Mouse (Mus musculus) retina, postnatal 1 day (tissue): Measurements from ENCODE around the gene Cdk2.
"Not testable (repeated sequence)": the region's sequence is repeated elsewhere in the genome, so short reads cannot be mapped to it uniquely, and the experiment has no call there.

Experiments
- DNase-seq: peaks from one replicate; pipeline ENCODE4 v3.0.0-alpha.2; 2012

The Cdk2 gene

GRCm38 (mm10) chr10:128704491-128705316 lies at the start of gene Cdk2:
Gene Cdk2, minus strand, starts transcription at chr10:128705031.
- peak; percentile 94 for DNase-seq

- peak; percentile 96 for DNase-seq
These were observed 43.5 kb upstream of the Cdk2 start for GRCm38 (mm10) chr10:128748252-128748864.

- DNase-seq = peak; percentile 54
These were observed 42.9 kb upstream of the Cdk2 start, which contains the start of gene Pym1 for GRCm38 (mm10) chr10:128747646-128748251. Gene Pym1, plus strand, starts transcription at chr10:128747889.

GRCm38 (mm10) chr10:128746972-128747645 lies 42.3 kb upstream of the Cdk2 start:
- no peak for DNase-seq

GRCm38 (mm10) chr10:128745946-128746613 lies 41.2 kb upstream of the Cdk2 start:
- no peak for DNase-seq

GRCm38 (mm10) chr10:128744680-128745601 lies 40.1 kb upstream of the Cdk2 start, which contains the start of gene Dgka:
Gene Dgka, minus strand, starts transcription at chr10:128744855.
- peak; percentile 40 for DNase-seq

- DNase-seq = no peak
These were observed 39.4 kb upstream of the Cdk2 start for GRCm38 (mm10) chr10:128744211-128744610.

GRCm38 (mm10) chr10:128743791-128744191 lies 39.0 kb upstream of the Cdk2 start:
- peak; percentile 69 for DNase-seq

GRCm38 (mm10) chr10:128743235-128743634 lies 38.4 kb upstream of the Cdk2 start:
- DNase-seq = peak; percentile 10

GRCm38 (mm10) chr10:128742616-128743015 lies 37.8 kb upstream of the Cdk2 start:
- DNase-seq = no peak

GRCm38 (mm10) chr10:128740296-128740695 lies 35.5 kb upstream of the Cdk2 start:
- no peak for DNase-seq

- peak; percentile 28 for DNase-seq
These were observed 32.6 kb upstream of the Cdk2 start for GRCm38 (mm10) chr10:128737435-128737834.

- DNase-seq = no peak
These were observed 27.2 kb upstream of the Cdk2 start for GRCm38 (mm10) chr10:128731992-128732391.

GRCm38 (mm10) chr10:128731002-128731433 lies 26.2 kb upstream of the Cdk2 start:
- peak; percentile 81 for DNase-seq

GRCm38 (mm10) chr10:128728059-128728458 lies 23.2 kb upstream of the Cdk2 start:
- no peak for DNase-seq

GRCm38 (mm10) chr10:128725466-128725865 lies 20.6 kb upstream of the Cdk2 start:
- not testable (repeated sequence) for DNase-seq

- DNase-seq = no peak
These were observed 11.0 kb upstream of the Cdk2 start for GRCm38 (mm10) chr10:128715559-128716537.

GRCm38 (mm10) chr10:128711318-128711717 lies 6.5 kb upstream of the Cdk2 start:
- not testable (repeated sequence) for DNase-seq

- DNase-seq = peak; percentile 48
These were observed 474 bp upstream of the Cdk2 start for GRCm38 (mm10) chr10:128705317-128705693.

GRCm38 (mm10) chr10:128703895-128704294 lies 936 bp downstream of the Cdk2 start, which contains the start of gene Pmel:
Gene Pmel, plus strand, starts transcription at chr10:128704195.
- no peak for DNase-seq
